Mouse (Mus musculus): ENCODE measurements around the gene Elf2. TPM values are rescaled to one million over a fixed set of nuclear protein-coding genes. Genes with fewer than 3 reads are reported as not detected.

Elf2 gene
- polyA plus RNA-seq, 1 experiment from 2014 or later = 28.1 TPM

GRCm38 (mm10) chr3:51339734-51340551, 520 bp downstream of the Elf2 start:
- H3K27ac ChIP-seq (ENCODE audit: low read depth, low read length) = peak overlapping the region; percentile 98
- no peaks in the 10 kb centered on the region for H3K27me3 ChIP-seq (ENCODE audit: control insufficient read depth, insufficient read depth, low read length)
- no peaks in the 10 kb centered on the region for H3K9me3 ChIP-seq (ENCODE audit: control insufficient read depth, low read length)
- H3K4me1 ChIP-seq (ENCODE audit: control insufficient read depth, insufficient read depth, low read length) = 0 out of 2 replicates have a peak, but pooled peaks cover 3% of the 10 kb centered on the region
- H3K9ac ChIP-seq (replicated peaks; ENCODE audit: low read depth, low read length) = peak overlapping the region; percentile 97
- peak; percentile 39 for ATAC-seq (ENCODE audit: low read depth)
- H3K36me3 ChIP-seq (ENCODE audit: control insufficient read depth, insufficient read depth, low read length) = no peaks in the 10 kb centered on the region
- H3K4me3 ChIP-seq (ENCODE audit: low read depth, low read length) = peak overlapping the region; percentile 95
- WGBS = under 1% methylated on average over 52 of the region's 113 CpGs
- H3K4me2 ChIP-seq (ENCODE audit: low read depth, low read length) = peak overlapping the region; percentile 83

GRCm38 (mm10) chr3:51339378-51339733, 1.1 kb downstream of the Elf2 start:
- H3K27me3 ChIP-seq (ENCODE audit: control insufficient read depth, insufficient read depth, low read length) = no peaks in the 10 kb centered on the region
- no peaks in the 10 kb centered on the region for H3K9me3 ChIP-seq (ENCODE audit: control insufficient read depth, low read length)
- peak overlapping the region; percentile 95 for H3K4me3 ChIP-seq (ENCODE audit: low read depth, low read length)
- H3K4me2 ChIP-seq (ENCODE audit: low read depth, low read length) = peak overlapping the region; percentile 83
- 0 out of 2 replicates have a peak, but pooled peaks cover 3% of the 10 kb centered on the region for H3K4me1 ChIP-seq (ENCODE audit: control insufficient read depth, insufficient read depth, low read length)
- H3K27ac ChIP-seq (ENCODE audit: low read depth, low read length) = peak overlapping the region; percentile 98
- peak overlapping the region; percentile 97 for H3K9ac ChIP-seq (replicated peaks; ENCODE audit: low read depth, low read length)
- no peaks in the 10 kb centered on the region for H3K36me3 ChIP-seq (ENCODE audit: control insufficient read depth, insufficient read depth, low read length)
- 2% methylated on average over 9 of the region's 9 CpGs for WGBS
- ATAC-seq (ENCODE audit: low read depth) = no peak

GRCm38 (mm10) chr3:51335378-51335777, 5.1 kb downstream of the Elf2 start:
- Histone ChIP-seq H3K9ac (replicated peaks; ENCODE audit: low read depth, low read length) (no peak overlapping the region), H3K27me3 (ENCODE audit: control insufficient read depth, insufficient read depth, low read length) (no peaks in the 10 kb centered on the region), H3K4me2 (ENCODE audit: low read depth, low read length) (no peak overlapping the region), H3K27ac (ENCODE audit: low read depth, low read length) (no peak overlapping the region), H3K9me3 (ENCODE audit: control insufficient read depth, low read length) (no peaks in the 10 kb centered on the region), H3K4me1 (ENCODE audit: control insufficient read depth, insufficient read depth, low read length) (peaks cover 13% of the 10 kb centered on the region; the same call in 1 of the 2 replicates), H3K4me3 (ENCODE audit: low read depth, low read length) (no peak overlapping the region), H3K36me3 (ENCODE audit: control insufficient read depth, insufficient read depth, low read length) (no peaks in the 10 kb centered on the region)
- ATAC-seq (ENCODE audit: low read depth) = no peak
- WGBS = 95% methylated on average over 8 of the region's 8 CpGs

GRCm38 (mm10) chr3:51333950-51334349, 6.5 kb downstream of the Elf2 start:
- WGBS = 63% methylated on average over 6 of the region's 6 CpGs
- no peak overlapping the region for H3K4me2 ChIP-seq (ENCODE audit: low read depth, low read length)

GRCm38 (mm10) chr3:51333234-51333889, 7.1 kb downstream of the Elf2 start:
- ATAC-seq (ENCODE audit: low read depth) = peak; percentile 41; the same call in 1 of the 2 replicates
- Histone ChIP-seq H3K4me2 (ENCODE audit: low read depth, low read length) (no peak overlapping the region), H3K9me3 (ENCODE audit: control insufficient read depth, low read length) (no peaks in the 10 kb centered on the region), H3K4me3 (ENCODE audit: low read depth, low read length) (no peak overlapping the region), H3K4me1 (ENCODE audit: control insufficient read depth, insufficient read depth, low read length) (peaks cover 10% of the 10 kb centered on the region; the same call in 1 of the 2 replicates), H3K27ac (ENCODE audit: low read depth, low read length) (no peak overlapping the region), H3K9ac (replicated peaks; ENCODE audit: low read depth, low read length) (no peak overlapping the region), H3K27me3 (ENCODE audit: control insufficient read depth, insufficient read depth, low read length) (no peaks in the 10 kb centered on the region), H3K36me3 (ENCODE audit: control insufficient read depth, insufficient read depth, low read length) (no peaks in the 10 kb centered on the region)
- 41% methylated on average over 10 of the region's 10 CpGs for WGBS

More at GRCm38 (mm10) chr3:51333950-51334349, 6.5 kb downstream of the Elf2 start:
- H3K27ac ChIP-seq (ENCODE audit: low read depth, low read length) = no peak overlapping the region
- H3K27me3 ChIP-seq (ENCODE audit: control insufficient read depth, insufficient read depth, low read length) = no peaks in the 10 kb centered on the region
- no peak overlapping the region for H3K9ac ChIP-seq (replicated peaks; ENCODE audit: low read depth, low read length)
- no peak overlapping the region for H3K4me3 ChIP-seq (ENCODE audit: low read depth, low read length)
- no peaks in the 10 kb centered on the region for H3K36me3 ChIP-seq (ENCODE audit: control insufficient read depth, insufficient read depth, low read length)
- ATAC-seq (ENCODE audit: low read depth) = no peak
- H3K9me3 ChIP-seq (ENCODE audit: control insufficient read depth, low read length) = no peaks in the 10 kb centered on the region
- peaks cover 10% of the 10 kb centered on the region; the same call in 1 of the 2 replicates for H3K4me1 ChIP-seq (ENCODE audit: control insufficient read depth, insufficient read depth, low read length)

GRCm38 (mm10) chr3:51330086-51330485, 10.4 kb downstream of the Elf2 start:
- no peak overlapping the region for H3K9ac ChIP-seq (replicated peaks; ENCODE audit: low read depth, low read length)
- peaks cover 10% of the 10 kb centered on the region; the same call in 1 of the 2 replicates for H3K4me1 ChIP-seq (ENCODE audit: control insufficient read depth, insufficient read depth, low read length)
- no peaks in the 10 kb centered on the region for H3K36me3 ChIP-seq (ENCODE audit: control insufficient read depth, insufficient read depth, low read length)
- no peak overlapping the region for H3K4me3 ChIP-seq (ENCODE audit: low read depth, low read length)
- H3K9me3 ChIP-seq (ENCODE audit: control insufficient read depth, low read length) = no peaks in the 10 kb centered on the region
- no peaks in the 10 kb centered on the region for H3K27me3 ChIP-seq (ENCODE audit: control insufficient read depth, insufficient read depth, low read length)
- WGBS = 87% methylated on average over 14 of the region's 14 CpGs
- no peak overlapping the region for H3K27ac ChIP-seq (ENCODE audit: low read depth, low read length)
- no peak overlapping the region for H3K4me2 ChIP-seq (ENCODE audit: low read depth, low read length)
- no peak for ATAC-seq (ENCODE audit: low read depth)

- Histone ChIP-seq H3K9me3 (ENCODE audit: control insufficient read depth, low read length) (no peaks in the 10 kb centered on the region), H3K4me2 (ENCODE audit: low read depth, low read length) (no peak overlapping the region), H3K4me3 (ENCODE audit: low read depth, low read length) (no peak overlapping the region), H3K27ac (ENCODE audit: low read depth, low read length) (no peak overlapping the region), H3K36me3 (ENCODE audit: control insufficient read depth, insufficient read depth, low read length) (no peaks in the 10 kb centered on the region), H3K4me1 (ENCODE audit: control insufficient read depth, insufficient read depth, low read length) (peaks cover 7% of the 10 kb centered on the region; the same call in 1 of the 2 replicates), H3K27me3 (ENCODE audit: control insufficient read depth, insufficient read depth, low read length) (no peaks in the 10 kb centered on the region), H3K9ac (replicated peaks; ENCODE audit: low read depth, low read length) (no peak overlapping the region)
- ATAC-seq (ENCODE audit: low read depth) = no peak
- 91% methylated on average over 12 of the region's 12 CpGs for WGBS
Measured at GRCm38 (mm10) chr3:51328546-51328945, 11.9 kb downstream of the Elf2 start.

GRCm38 (mm10) chr3:51327817-51328216, 12.6 kb downstream of the Elf2 start:
- no peak overlapping the region for H3K4me3 ChIP-seq (ENCODE audit: low read depth, low read length)
- no peaks in the 10 kb centered on the region for H3K27me3 ChIP-seq (ENCODE audit: control insufficient read depth, insufficient read depth, low read length)
- H3K27ac ChIP-seq (ENCODE audit: low read depth, low read length) = no peak overlapping the region
- no peaks in the 10 kb centered on the region for H3K9me3 ChIP-seq (ENCODE audit: control insufficient read depth, low read length)
- no peak overlapping the region for H3K4me2 ChIP-seq (ENCODE audit: low read depth, low read length)
- no peak overlapping the region for H3K9ac ChIP-seq (replicated peaks; ENCODE audit: low read depth, low read length)
- H3K36me3 ChIP-seq (ENCODE audit: control insufficient read depth, insufficient read depth, low read length) = peaks cover 3% of the 10 kb centered on the region; the same call in 1 of the 2 replicates
- WGBS = 72% methylated on average over 5 of the region's 5 CpGs
- H3K4me1 ChIP-seq (ENCODE audit: control insufficient read depth, insufficient read depth, low read length) = no peaks in the 10 kb centered on the region
- ATAC-seq (ENCODE audit: low read depth) = no peak

- Histone ChIP-seq H3K4me1 (ENCODE audit: control insufficient read depth, insufficient read depth, low read length) (no peaks in the 10 kb centered on the region), H3K4me3 (ENCODE audit: low read depth, low read length) (no peak overlapping the region), H3K9me3 (ENCODE audit: control insufficient read depth, low read length) (no peaks in the 10 kb centered on the region), H3K9ac (replicated peaks; ENCODE audit: low read depth, low read length) (no peak overlapping the region), H3K27ac (ENCODE audit: low read depth, low read length) (no peak overlapping the region), H3K36me3 (ENCODE audit: control insufficient read depth, insufficient read depth, low read length) (peaks cover 4% of the 10 kb centered on the region; the same call in 1 of the 2 replicates), H3K27me3 (ENCODE audit: control insufficient read depth, insufficient read depth, low read length) (no peaks in the 10 kb centered on the region), H3K4me2 (ENCODE audit: low read depth, low read length) (no peak overlapping the region)
- WGBS = 97% methylated on average over 5 of the region's 5 CpGs
- ATAC-seq (ENCODE audit: low read depth) = peak; percentile 41; the same call in 1 of the 2 replicates
Measured at GRCm38 (mm10) chr3:51327429-51327797, 13.1 kb downstream of the Elf2 start.
